Mouse (Mus musculus): ENCODE results near the gene Smim14. TPM values are rescaled to one million over a fixed set of nuclear protein-coding genes. Genes with fewer than 3 reads are reported as not detected.
A peak's percentile ranks its signal among the peaks of the same experiment; 100 is the strongest.
"Not testable (repeated sequence)": the region's sequence is repeated elsewhere in the genome, so short reads cannot be mapped to it uniquely, and the experiment has no call there.

Gene Smim14
- polyA plus RNA-seq, 1 experiment = not detected

GRCm38 (mm10) chr5:65544616-65545015, 7.6 kb upstream of the Smim14 start:
- Histone ChIP-seq H3K27ac (ENCODE audit: insufficient read depth, low read depth, low read length) (no peak overlapping the region), H3K4me3 (ENCODE audit: insufficient read depth, low read depth, low read length) (no peak overlapping the region), H3K4me1 (ENCODE audit: control insufficient read depth, insufficient read depth, low read length) (no peaks in the 10 kb centered on the region)
- 82% methylated on average over 2 of the region's 2 CpGs for WGBS
- no peak for TF ChIP-seq POLR2A (IDR thresholded peaks at IDR 0.05; ENCODE audit: insufficient read depth, low read depth, low read length)
- TF ChIP-seq CTCF (IDR thresholded peaks at IDR 0.05; ENCODE audit: insufficient read depth, low read depth, low read length) = no peak

GRCm38 (mm10) chr5:65543491-65543890, 6.5 kb upstream of the Smim14 start:
- no peak overlapping the region for H3K4me3 ChIP-seq (ENCODE audit: insufficient read depth, low read depth, low read length)

GRCm38 (mm10) chr5:65541889-65542288, 4.9 kb upstream of the Smim14 start:
- H3K4me3 ChIP-seq (ENCODE audit: insufficient read depth, low read depth, low read length) = no peak overlapping the region
- WGBS = 64% methylated on average over 3 of the region's 3 CpGs
- TF ChIP-seq CTCF (IDR thresholded peaks at IDR 0.05; ENCODE audit: insufficient read depth, low read depth, low read length) = no peak
- no peak for TF ChIP-seq POLR2A (IDR thresholded peaks at IDR 0.05; ENCODE audit: insufficient read depth, low read depth, low read length)
- no peak overlapping the region for H3K27ac ChIP-seq (ENCODE audit: insufficient read depth, low read depth, low read length)
- no peaks in the 10 kb centered on the region for H3K4me1 ChIP-seq (ENCODE audit: control insufficient read depth, insufficient read depth, low read length)

More at GRCm38 (mm10) chr5:65543491-65543890, 6.5 kb upstream of the Smim14 start:
- 94% methylated on average over 1 of the region's 1 CpGs for WGBS
- H3K4me1 ChIP-seq (ENCODE audit: control insufficient read depth, insufficient read depth, low read length) = no peaks in the 10 kb centered on the region
- TF ChIP-seq POLR2A (IDR thresholded peaks at IDR 0.05; ENCODE audit: insufficient read depth, low read depth, low read length) (no peak), CTCF (IDR thresholded peaks at IDR 0.05; ENCODE audit: insufficient read depth, low read depth, low read length) (no peak)
- H3K27ac ChIP-seq (ENCODE audit: insufficient read depth, low read depth, low read length) = no peak overlapping the region

- Histone ChIP-seq H3K27ac (ENCODE audit: insufficient read depth, low read depth, low read length) (no peak overlapping the region), H3K4me1 (ENCODE audit: control insufficient read depth, insufficient read depth, low read length) (no peaks in the 10 kb centered on the region), H3K4me3 (ENCODE audit: insufficient read depth, low read depth, low read length) (no peak overlapping the region)
- no peak for TF ChIP-seq CTCF (IDR thresholded peaks at IDR 0.05; ENCODE audit: insufficient read depth, low read depth, low read length)
- no peak for TF ChIP-seq POLR2A (IDR thresholded peaks at IDR 0.05; ENCODE audit: insufficient read depth, low read depth, low read length)
- 86% methylated on average over 3 of the region's 3 CpGs for WGBS
These were observed 2.8 kb upstream of the Smim14 start for GRCm38 (mm10) chr5:65539786-65540185.

GRCm38 (mm10) chr5:65538829-65539228, 1.8 kb upstream of the Smim14 start:
- TF ChIP-seq POLR2A (IDR thresholded peaks at IDR 0.05; ENCODE audit: insufficient read depth, low read depth, low read length) (no peak), CTCF (IDR thresholded peaks at IDR 0.05; ENCODE audit: insufficient read depth, low read depth, low read length) (no peak)
- H3K4me3 ChIP-seq (ENCODE audit: insufficient read depth, low read depth, low read length) = no peak overlapping the region
- no peak overlapping the region for H3K27ac ChIP-seq (ENCODE audit: insufficient read depth, low read depth, low read length)
- H3K4me1 ChIP-seq (ENCODE audit: control insufficient read depth, insufficient read depth, low read length) = no peaks in the 10 kb centered on the region
- 12% methylated on average over 4 of the region's 4 CpGs for WGBS

- 0 out of 2 replicates have a peak overlapping the region, but pooled peaks have one; percentile 87 for H3K27ac ChIP-seq (ENCODE audit: insufficient read depth, low read depth, low read length)
- peak overlapping the region; percentile 79 for H3K4me3 ChIP-seq (ENCODE audit: insufficient read depth, low read depth, low read length)
- H3K4me1 ChIP-seq (ENCODE audit: control insufficient read depth, insufficient read depth, low read length) = no peaks in the 10 kb centered on the region
- WGBS = under 1% methylated on average over 4 of the region's 4 CpGs
- TF ChIP-seq POLR2A (IDR thresholded peaks at IDR 0.05; ENCODE audit: insufficient read depth, low read depth, low read length) (no peak), CTCF (IDR thresholded peaks at IDR 0.05; ENCODE audit: insufficient read depth, low read depth, low read length) (no peak)
These were observed 1.1 kb upstream of the Smim14 start for GRCm38 (mm10) chr5:65538121-65538520.

- WGBS = under 1% methylated on average over 54 of the region's 59 CpGs
These were observed 562 bp upstream of the Smim14 start for GRCm38 (mm10) chr5:65537420-65538071.

GRCm38 (mm10) chr5:65536068-65536465, 917 bp downstream of the Smim14 start:
- not testable (repeated sequence) for H3K4me1 ChIP-seq (ENCODE audit: control insufficient read depth, insufficient read depth, low read length); H3K27ac ChIP-seq (ENCODE audit: insufficient read depth, low read depth, low read length)
- peak overlapping the region; percentile 79; the same call in 1 of the 2 replicates for H3K4me3 ChIP-seq (ENCODE audit: insufficient read depth, low read depth, low read length)
- 74% methylated on average over 10 of the region's 10 CpGs for WGBS

More at GRCm38 (mm10) chr5:65537420-65538071, 562 bp upstream of the Smim14 start:
- Histone ChIP-seq H3K4me1 (ENCODE audit: control insufficient read depth, insufficient read depth, low read length) (no peaks in the 10 kb centered on the region), H3K27ac (ENCODE audit: insufficient read depth, low read depth, low read length) (peak overlapping the region; percentile 87), H3K4me3 (ENCODE audit: insufficient read depth, low read depth, low read length) (peak overlapping the region; percentile 79)
- TF ChIP-seq CTCF (IDR thresholded peaks at IDR 0.05; ENCODE audit: insufficient read depth, low read depth, low read length) = no peak
- TF ChIP-seq POLR2A (IDR thresholded peaks at IDR 0.05; ENCODE audit: insufficient read depth, low read depth, low read length) = no peak

GRCm38 (mm10) chr5:65535457-65536067, 1.4 kb downstream of the Smim14 start:
- no peak for TF ChIP-seq CTCF (IDR thresholded peaks at IDR 0.05; ENCODE audit: insufficient read depth, low read depth, low read length)
- no peak for TF ChIP-seq POLR2A (IDR thresholded peaks at IDR 0.05; ENCODE audit: insufficient read depth, low read depth, low read length)
- H3K27ac ChIP-seq (ENCODE audit: insufficient read depth, low read depth, low read length) = no peak overlapping the region
- no peak overlapping the region for H3K4me3 ChIP-seq (ENCODE audit: insufficient read depth, low read depth, low read length)
- 59% methylated on average over 5 of the region's 5 CpGs for WGBS
- no peaks in the 10 kb centered on the region for H3K4me1 ChIP-seq (ENCODE audit: control insufficient read depth, insufficient read depth, low read length)

Measured in olfactory bulb, adult 2 months (tissue).